Mouse (Mus musculus) spleen, postnatal 36 days (tissue): ENCODE results near the gene Cyp2c54.
"Not testable (repeated sequence)": the region's sequence is repeated elsewhere in the genome, so short reads cannot be mapped to it uniquely, and the experiment has no call there.

Source experiments
- DNase-seq, 2 experiments: peaks; one replicate each; pipeline ENCODE4 v3.0.0; 2022; ENCODE audit warnings: low spot score in 2 of 2, mixed read lengths in 1 of 2

Gene Cyp2c54

DNA sequence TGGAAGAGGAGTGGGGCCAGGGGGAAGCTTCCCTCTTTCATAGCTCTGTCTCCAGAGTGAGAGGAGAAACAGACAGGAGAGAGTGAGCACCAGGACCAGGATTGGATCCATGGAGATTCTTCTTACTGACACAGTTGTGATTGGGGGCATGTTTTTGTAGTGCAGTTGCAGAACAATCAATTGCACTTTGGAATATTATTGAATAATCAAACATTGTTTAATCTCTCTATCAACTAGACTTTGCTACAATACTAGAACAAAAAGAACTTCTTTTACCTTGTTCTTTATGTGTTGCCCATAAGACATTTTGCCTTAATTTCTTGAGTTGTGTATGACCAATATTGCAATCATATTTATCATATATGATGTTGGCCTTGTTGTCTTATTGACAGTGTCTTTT lies at the start of gene Cyp2c54:
Gene Cyp2c54, minus strand, starts transcription at position 127 of the 400 bp plus-strand sequence.
- no peak for DNase-seq

DNA sequence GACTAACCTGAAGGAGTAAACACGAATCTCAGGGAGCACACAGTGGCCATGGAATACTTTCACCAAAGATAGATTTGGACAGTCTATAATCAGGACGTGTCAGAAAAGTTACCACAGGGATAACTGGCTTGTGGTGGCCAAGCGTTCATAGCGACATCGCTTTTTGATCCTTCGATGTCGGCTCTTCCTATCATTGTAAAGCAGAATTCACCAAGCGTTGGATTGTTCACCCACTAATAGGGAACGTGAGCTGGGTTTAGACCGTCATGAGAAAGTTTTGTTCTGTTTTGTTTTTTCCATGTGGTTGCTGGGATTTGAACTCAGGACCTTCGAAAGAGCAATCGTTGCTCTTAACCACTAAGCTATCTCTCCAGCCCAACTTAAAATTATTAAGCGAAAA lies 46.0 kb upstream of the Cyp2c54 start:
- not testable (repeated sequence) for DNase-seq

DNA sequence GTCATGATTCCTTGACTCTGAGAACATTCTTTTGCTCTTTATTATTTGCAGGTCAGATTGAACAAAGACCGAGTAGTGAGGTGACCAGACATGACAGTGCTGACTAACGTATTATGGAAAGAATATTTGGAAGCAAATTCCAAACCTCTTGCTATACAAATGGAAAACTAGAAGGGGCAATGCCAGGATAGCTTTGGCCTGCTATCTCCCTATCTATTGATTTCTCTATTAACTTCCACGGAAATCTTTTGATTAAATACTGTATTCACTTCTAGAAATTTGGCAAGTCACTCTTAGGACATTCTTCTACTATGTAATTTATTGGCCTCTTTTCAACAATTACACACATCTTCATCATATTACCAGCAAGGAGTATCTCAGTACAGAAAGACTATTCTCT lies 17.5 kb upstream of the Cyp2c54 start:
- DNase-seq = no peak

GRCm38 (mm10) chr19:40089421-40089820 lies 15.8 kb upstream of the Cyp2c54 start, which contains the start of gene Cyp2c50:
Gene Cyp2c50, plus strand, starts transcription at chr19:40089688.
- not testable (repeated sequence) for DNase-seq

- DNase-seq = no peak
Observed at GRCm38 (mm10) chr19:40088381-40088780, 14.8 kb upstream of the Cyp2c54 start.

GRCm38 (mm10) chr19:39992140-39992539 lies 81.5 kb downstream of the Cyp2c54 start, which contains the start of gene Cyp2c37:
Gene Cyp2c37, plus strand, starts transcription at chr19:39992424.
- DNase-seq = not testable (repeated sequence)

- DNase-seq = no peak
Observed at GRCm38 (mm10) chr19:39989471-39989870, 84.2 kb downstream of the Cyp2c54 start.
